Mouse (Mus musculus) embryonic fibroblast, embryonic 13.5 days (primary cell): Measurements from ENCODE around the gene 5530401A14Rik.

Experiments
- CTCF ChIP-seq: IDR thresholded peaks from 2 replicates; pipeline ENCODE4 v1.5.1; 2011; ENCODE audit warnings: mild to moderate bottlenecking, control low read depth, low read length, moderate library complexity, borderline replicate concordance; ENCODE audit not compliant: insufficient read depth
- POLR2A ChIP-seq: IDR thresholded peaks from 2 replicates; pipeline ENCODE4 v1.6.1; 2011; ENCODE audit warnings: low read depth, mild to moderate bottlenecking, control low read depth, low read length, moderate library complexity

DNA sequence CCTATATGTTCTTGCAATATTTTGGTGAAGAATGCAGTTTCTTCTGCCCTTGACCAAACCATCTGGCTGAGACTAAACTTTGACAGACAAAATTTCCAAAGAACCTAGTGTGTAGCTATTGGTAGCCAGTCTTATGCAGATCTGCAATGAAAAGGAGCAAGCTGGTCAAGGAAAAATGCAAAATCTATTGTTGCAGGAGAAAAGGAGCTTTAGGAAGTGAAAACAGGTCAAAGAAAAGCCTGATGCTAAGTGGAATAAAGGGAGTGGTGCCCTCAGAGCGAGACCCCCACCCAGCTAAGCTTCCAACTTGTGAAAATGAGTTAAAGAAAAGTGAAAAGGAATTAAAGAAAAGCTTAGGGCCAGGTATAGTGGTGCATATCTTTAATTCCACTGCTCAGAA, 28.1 kb upstream of the 5530401A14Rik start:
- no peak for TF ChIP-seq POLR2A
- TF ChIP-seq CTCF: no peak
